Mouse (Mus musculus) myocyte (in vitro differentiated cells): ENCODE measurements around the gene Kazn. TPM values are rescaled to one million over a fixed set of nuclear protein-coding genes. Genes with fewer than 3 reads are reported as not detected.

Experiments
- H3K27me3 ChIP-seq: one replicate; pipeline ENCODE4 v1.6.1; 2011; ENCODE audit not compliant: control insufficient read depth, insufficient read depth, insufficient read length
- H3K36me3 ChIP-seq: one replicate; pipeline ENCODE4 v1.6.1; 2011; ENCODE audit not compliant: control insufficient read depth, insufficient read depth
- H3K4me2 ChIP-seq: one replicate; pipeline ENCODE4 v1.6.1; 2011; ENCODE audit warnings: low read depth, control low read depth
- H3K4me3 ChIP-seq: one replicate; pipeline ENCODE4 v1.5.1; 2011; ENCODE audit warnings: mild to moderate bottlenecking, control low read depth, moderate library complexity
- H3K79me2 ChIP-seq: one replicate; pipeline ENCODE4 v1.6.1; 2011; ENCODE audit not compliant: control insufficient read depth, insufficient read depth
- H3ac ChIP-seq: one replicate; pipeline ENCODE4 v1.6.1; 2011; ENCODE audit not compliant: control insufficient read depth, insufficient read length
- CEBPB ChIP-seq: IDR thresholded peaks from 2 replicates; pipeline ENCODE4 v1.6.1; 2011; ENCODE audit warnings: mild to moderate bottlenecking, moderate library complexity; ENCODE audit not compliant: poor library complexity, insufficient read depth, severe bottlenecking
- E2F4 ChIP-seq: IDR thresholded peaks from one replicate; pipeline ENCODE4 v1.6.1; 2011; ENCODE audit warnings: mild to moderate bottlenecking, control low read depth, moderate library complexity; ENCODE audit not compliant: insufficient read depth
- MAX ChIP-seq: IDR thresholded peaks from one replicate; pipeline ENCODE4 v1.6.1; 2011; ENCODE audit warnings: low read depth, mild to moderate bottlenecking, control low read depth
- MYOD1 ChIP-seq, 3 experiments: IDR thresholded peaks; one replicate each; pipeline ENCODE4 v1.6.1; 2011; ENCODE audit warnings: control low read depth in 2 of 3, low read depth in 2 of 3, mild to moderate bottlenecking in 2 of 3, moderate library complexity in 1 of 3; ENCODE audit not compliant: insufficient read length in 2 of 3, control insufficient read depth in 1 of 3
- MYOG ChIP-seq, 3 experiments: IDR thresholded peaks; one replicate each; pipeline ENCODE4 v1.6.1; 2011; ENCODE audit warnings: control low read depth in 2 of 3, low read depth in 2 of 3, mild to moderate bottlenecking in 2 of 3; ENCODE audit not compliant: insufficient read length in 2 of 3, control insufficient read depth in 1 of 3, insufficient read depth in 1 of 3
- POLR2A ChIP-seq: IDR thresholded peaks from one replicate; pipeline ENCODE4 v1.6.1; 2011; ENCODE audit warnings: low read depth, mild to moderate bottlenecking, control low read depth, moderate library complexity; ENCODE audit not compliant: insufficient read length
- POLR2AphosphoS2 ChIP-seq: IDR thresholded peaks from one replicate; pipeline ENCODE4 v1.6.1; 2011; ENCODE audit warnings: low read depth, control low read depth; ENCODE audit not compliant: insufficient read length
- REST ChIP-seq: IDR thresholded peaks from one replicate; pipeline ENCODE4 v1.6.1; 2011; ENCODE audit warnings: mild to moderate bottlenecking, control low read depth, moderate library complexity; ENCODE audit not compliant: insufficient read depth, insufficient read length
- SRF ChIP-seq: IDR thresholded peaks from one replicate; pipeline ENCODE4 v1.6.1; 2011; ENCODE audit warnings: low read depth; ENCODE audit not compliant: control insufficient read depth, insufficient read length
- TCF12 ChIP-seq: IDR thresholded peaks from one replicate; pipeline ENCODE4 v1.6.1; 2011; ENCODE audit warnings: mild to moderate bottlenecking, control low read depth; ENCODE audit not compliant: poor library complexity, insufficient read depth, severe bottlenecking
- TCF3 ChIP-seq: IDR thresholded peaks from one replicate; pipeline ENCODE4 v1.6.1; 2011; ENCODE audit warnings: low read depth, control low read depth; ENCODE audit not compliant: insufficient read length
- USF1 ChIP-seq: IDR thresholded peaks from one replicate; pipeline ENCODE4 v1.6.1; 2011; ENCODE audit warnings: low read depth, mild to moderate bottlenecking, control low read depth, moderate library complexity
- polyA plus RNA-seq: library from polyadenylated mRNA; unstranded; fragments of >200 nt; fragmentation: generic; extraction: Trizol; gene quantifications from one replicate; pipeline ENCODE4 v1.2.1, GENCODE M21; 2012; ENCODE audit warnings: missing spikeins

Gene Kazn
- polyA plus RNA-seq, 1 experiment, result not detected

DNA sequence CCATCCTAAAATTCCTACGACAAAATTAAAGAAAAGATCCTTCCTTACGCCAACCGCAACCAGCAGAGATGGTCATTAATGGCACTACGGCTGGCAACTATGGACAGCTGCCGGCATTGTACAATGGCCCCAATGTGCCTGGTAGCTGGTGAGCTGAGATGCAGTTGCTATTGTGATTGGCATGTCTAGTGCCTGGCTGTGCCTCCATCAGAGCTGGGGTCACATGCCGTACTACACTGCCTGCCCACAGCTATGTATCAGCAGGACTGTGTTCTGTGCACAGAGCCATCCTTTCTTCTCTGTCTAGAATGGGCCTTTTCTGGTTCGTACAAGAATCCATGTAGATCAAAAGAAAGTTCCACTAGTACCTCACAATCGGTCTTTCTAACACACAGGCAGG is 49.2 kb downstream of the Kazn start:
- Histone ChIP-seq H3K36me3 (no peaks in the 10 kb centered on the region), H3K79me2 (no peaks in the 10 kb centered on the region), H3K27me3 (no peaks in the 10 kb centered on the region), H3ac (no peak overlapping the region), H3K4me2 (no peak overlapping the region), H3K4me3 (no peak overlapping the region)
- no peak for TF ChIP-seq TCF3
- TF ChIP-seq POLR2A, result no peak
- TF ChIP-seq E2F4, result no peak

DNA sequence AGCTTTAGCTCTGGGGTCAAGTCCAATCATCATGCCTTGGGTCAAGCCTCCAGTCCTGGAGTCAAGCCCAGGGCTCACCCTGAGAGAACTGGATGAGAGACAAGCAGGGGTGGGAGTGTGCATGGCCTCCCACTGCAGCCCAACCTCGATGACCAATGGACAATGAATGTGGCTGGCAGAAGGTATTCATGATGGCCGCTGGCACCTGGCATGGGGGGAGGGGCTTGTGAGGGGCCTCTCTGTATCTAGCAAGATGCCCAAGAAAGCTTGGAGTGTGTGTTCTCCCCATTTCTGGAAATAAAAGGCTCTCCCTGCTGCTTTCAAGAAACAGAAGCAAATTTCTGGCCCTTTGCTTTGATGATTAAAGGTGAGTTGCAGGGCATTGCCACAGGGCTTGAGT is 50.7 kb downstream of the Kazn start:
- no peaks in the 10 kb centered on the region for H3K36me3 ChIP-seq
- no peak overlapping the region for H3K4me2 ChIP-seq
- H3K79me2 ChIP-seq, result no peaks in the 10 kb centered on the region
- no peak for TF ChIP-seq E2F4
- no peak for TF ChIP-seq MAX
- TF ChIP-seq MYOG (IDR thresholded peaks at IDR 0.05; ENCODE audit: control insufficient read depth in 1 of 3, insufficient read depth in 1 of 3, insufficient read length in 2 of 3, low read depth in 2 of 3), result no peak
- TF ChIP-seq REST, result no peak
- TF ChIP-seq SRF, result no peak
- TF ChIP-seq POLR2A, result no peak
- TF ChIP-seq TCF3, result no peak
- no peak for TF ChIP-seq MYOD1 (IDR thresholded peaks at IDR 0.05; ENCODE audit: control insufficient read depth in 1 of 3, insufficient read length in 2 of 3, low read depth in 2 of 3)
- TF ChIP-seq CEBPB, result no peak
- no peak for TF ChIP-seq TCF12
- TF ChIP-seq USF1, result no peak
- TF ChIP-seq POLR2AphosphoS2, result no peak
- no peak overlapping the region for H3K4me3 ChIP-seq
- no peaks in the 10 kb centered on the region for H3K27me3 ChIP-seq
- H3ac ChIP-seq, result no peak overlapping the region

- Histone ChIP-seq H3K4me3 (no peak overlapping the region), H3ac (no peak overlapping the region), H3K79me2 (no peaks in the 10 kb centered on the region), H3K4me2 (no peak overlapping the region), H3K27me3 (no peaks in the 10 kb centered on the region), H3K36me3 (no peaks in the 10 kb centered on the region)
- no peak for TF ChIP-seq POLR2A
- TF ChIP-seq E2F4, result no peak
- TF ChIP-seq CEBPB, result no peak
- no peak for TF ChIP-seq MYOD1 (IDR thresholded peaks at IDR 0.05; ENCODE audit: control insufficient read depth in 1 of 3, insufficient read length in 2 of 3, low read depth in 2 of 3)
- TF ChIP-seq TCF3, result no peak
- TF ChIP-seq SRF, result no peak
- TF ChIP-seq MYOG (IDR thresholded peaks at IDR 0.05; ENCODE audit: control insufficient read depth in 1 of 3, insufficient read depth in 1 of 3, insufficient read length in 2 of 3, low read depth in 2 of 3), result no peak
- TF ChIP-seq MAX, result no peak
- no peak for TF ChIP-seq TCF12
- TF ChIP-seq REST, result no peak
- TF ChIP-seq USF1, result no peak
- no peak for TF ChIP-seq POLR2AphosphoS2
Observed at GRCm38 (mm10) chr4:142186155-142186554, 53.0 kb downstream of the Kazn start.

- H3ac ChIP-seq, result no peak overlapping the region
- no peaks in the 10 kb centered on the region for H3K27me3 ChIP-seq
- H3K4me2 ChIP-seq, result no peak overlapping the region
- no peaks in the 10 kb centered on the region for H3K79me2 ChIP-seq
- no peak for TF ChIP-seq POLR2A
- no peak for TF ChIP-seq USF1
- no peak for TF ChIP-seq TCF3
- no peak for TF ChIP-seq REST
- no peak for TF ChIP-seq SRF
- no peak for TF ChIP-seq MAX
- no peak for TF ChIP-seq MYOD1 (IDR thresholded peaks at IDR 0.05; ENCODE audit: control insufficient read depth in 1 of 3, insufficient read length in 2 of 3, low read depth in 2 of 3)
- TF ChIP-seq POLR2AphosphoS2, result no peak
- TF ChIP-seq CEBPB, result no peak
- TF ChIP-seq E2F4, result no peak
- no peak for TF ChIP-seq MYOG (IDR thresholded peaks at IDR 0.05; ENCODE audit: control insufficient read depth in 1 of 3, insufficient read depth in 1 of 3, insufficient read length in 2 of 3, low read depth in 2 of 3)
- no peak for TF ChIP-seq TCF12
- H3K4me3 ChIP-seq, result no peak overlapping the region
- no peaks in the 10 kb centered on the region for H3K36me3 ChIP-seq
Observed at GRCm38 (mm10) chr4:142185533-142185900, 53.7 kb downstream of the Kazn start.

DNA sequence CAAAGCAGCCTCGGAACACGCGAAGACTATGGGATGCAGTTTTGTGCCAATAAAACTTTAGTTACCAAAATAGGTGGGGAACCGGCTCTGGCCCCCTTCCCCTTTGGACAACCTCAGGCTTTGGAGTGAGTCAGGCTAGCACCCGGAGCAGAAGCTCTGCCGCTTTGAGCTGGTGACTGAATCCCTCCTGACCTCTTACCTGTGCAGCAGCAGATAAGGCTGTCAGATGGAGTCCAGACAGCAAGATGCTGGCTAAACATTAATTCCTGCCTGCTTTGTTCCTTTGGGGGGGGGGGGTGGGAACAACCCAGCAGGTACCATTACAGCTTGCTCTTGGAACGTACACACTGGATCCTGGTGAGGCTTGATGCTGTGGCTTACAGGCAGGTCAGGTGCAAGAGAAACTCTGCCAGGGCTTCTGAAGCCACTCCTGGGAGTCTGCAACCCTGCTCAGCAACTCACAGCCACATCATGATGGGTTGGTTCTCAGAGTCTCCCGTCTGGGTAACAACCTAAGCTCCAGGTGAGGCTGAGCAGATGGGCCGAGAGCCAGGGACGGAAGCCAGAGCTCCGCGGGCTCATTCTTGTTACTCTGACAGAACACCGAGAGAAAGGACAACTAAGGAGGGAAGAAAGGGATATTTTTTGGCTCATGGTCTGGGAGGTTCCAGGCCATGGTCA is 54.2 kb downstream of the Kazn start:
- Histone ChIP-seq H3K4me2 (no peak overlapping the region), H3ac (no peak overlapping the region), H3K4me3 (no peak overlapping the region), H3K36me3 (no peaks in the 10 kb centered on the region), H3K27me3 (no peaks in the 10 kb centered on the region), H3K79me2 (no peaks in the 10 kb centered on the region)
- TF ChIP-seq TCF12 (no peak), SRF (no peak), MYOD1 (IDR thresholded peaks at IDR 0.05; ENCODE audit: control insufficient read depth in 1 of 3, insufficient read length in 2 of 3, low read depth in 2 of 3) (no peak), CEBPB (no peak), USF1 (no peak), MAX (no peak)
